Mouse (Mus musculus) ES-E14 (cell line): Measurements from ENCODE around the gene 1500011B03Rik.

Source experiments
- HCFC1 ChIP-seq: IDR thresholded peaks from 2 replicates; pipeline ENCODE4 v1.6.1; 2012; ENCODE audit warnings: low read length, inconsistent platforms, borderline replicate concordance; ENCODE audit not compliant: insufficient read depth
- ZC3H11A ChIP-seq: IDR thresholded peaks from 2 replicates; pipeline ENCODE4 v1.6.1; 2012; ENCODE audit warnings: low read depth, mild to moderate bottlenecking, inconsistent platforms, low read length, borderline replicate concordance

DNA sequence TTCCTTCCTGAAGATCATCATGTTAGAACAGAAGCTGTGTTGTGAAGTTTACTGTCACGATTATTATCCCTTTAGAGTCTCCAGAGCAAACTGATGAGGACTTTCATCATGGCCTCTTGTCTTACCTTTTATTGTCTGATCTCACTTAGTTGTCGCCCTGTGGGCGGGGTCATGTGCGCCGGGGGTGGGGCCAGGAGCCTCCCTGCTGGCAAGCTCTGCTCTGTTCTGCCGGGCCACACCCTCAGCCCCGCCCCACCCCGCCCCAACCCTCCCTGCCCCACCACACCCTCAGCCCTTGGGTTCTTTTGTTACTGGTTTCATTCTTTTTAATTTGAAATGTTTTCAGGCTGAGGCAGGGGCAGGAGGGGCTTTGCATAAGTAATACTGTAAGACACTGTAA is 22.2 kb downstream of the 1500011B03Rik start:
- TF ChIP-seq ZC3H11A (no peak), HCFC1 (no peak)
